Mouse (Mus musculus): ENCODE measurements around the gene Gucy2g.

DNA sequence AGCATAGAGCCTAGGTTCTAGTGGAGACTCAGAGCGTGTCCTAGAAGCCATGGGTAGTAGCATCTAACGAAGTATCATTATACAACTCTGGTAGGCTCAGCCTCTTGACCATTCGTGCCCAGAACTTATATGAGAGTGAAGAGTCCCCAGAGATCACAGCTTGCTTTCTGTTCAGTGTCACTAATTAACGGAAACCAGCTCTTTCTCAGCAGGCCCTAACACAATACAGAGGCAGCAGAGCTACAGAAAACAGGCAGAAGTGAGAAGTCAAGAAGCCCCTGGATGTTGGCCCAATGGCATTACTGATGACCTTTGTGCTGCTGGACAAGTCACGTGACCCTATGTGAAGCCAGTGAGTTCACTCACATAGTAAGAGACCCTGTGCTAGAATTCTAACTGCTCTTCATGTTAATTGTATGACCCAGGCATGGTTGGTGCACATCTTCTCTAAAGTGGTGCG lies at the start of gene Gucy2g:
- no peak for TF ChIP-seq ZNF384 (IDR thresholded peaks at IDR 0.05; ENCODE audit: low read depth, low read length)
- no peak for TF ChIP-seq HCFC1 (IDR thresholded peaks at IDR 0.05; ENCODE audit: borderline replicate concordance, insufficient read depth, low read length)
